Mouse (Mus musculus) spleen, embryonic (tissue): ENCODE results near the gene Fzd7.

Experiments used
- CTCF ChIA-PET: fragments of 350-600 bp; sonication (Branson Sonifier 250); formaldehyde crosslinking; loops from one replicate; lab custom pipeline; 2022; lab: Charles Lee

Fzd7 gene

GRCm38 (mm10) chr1:59470766-59471165, 11.5 kb upstream of the Fzd7 start:
- CTCF ChIA-PET, result no interaction called here

DNA sequence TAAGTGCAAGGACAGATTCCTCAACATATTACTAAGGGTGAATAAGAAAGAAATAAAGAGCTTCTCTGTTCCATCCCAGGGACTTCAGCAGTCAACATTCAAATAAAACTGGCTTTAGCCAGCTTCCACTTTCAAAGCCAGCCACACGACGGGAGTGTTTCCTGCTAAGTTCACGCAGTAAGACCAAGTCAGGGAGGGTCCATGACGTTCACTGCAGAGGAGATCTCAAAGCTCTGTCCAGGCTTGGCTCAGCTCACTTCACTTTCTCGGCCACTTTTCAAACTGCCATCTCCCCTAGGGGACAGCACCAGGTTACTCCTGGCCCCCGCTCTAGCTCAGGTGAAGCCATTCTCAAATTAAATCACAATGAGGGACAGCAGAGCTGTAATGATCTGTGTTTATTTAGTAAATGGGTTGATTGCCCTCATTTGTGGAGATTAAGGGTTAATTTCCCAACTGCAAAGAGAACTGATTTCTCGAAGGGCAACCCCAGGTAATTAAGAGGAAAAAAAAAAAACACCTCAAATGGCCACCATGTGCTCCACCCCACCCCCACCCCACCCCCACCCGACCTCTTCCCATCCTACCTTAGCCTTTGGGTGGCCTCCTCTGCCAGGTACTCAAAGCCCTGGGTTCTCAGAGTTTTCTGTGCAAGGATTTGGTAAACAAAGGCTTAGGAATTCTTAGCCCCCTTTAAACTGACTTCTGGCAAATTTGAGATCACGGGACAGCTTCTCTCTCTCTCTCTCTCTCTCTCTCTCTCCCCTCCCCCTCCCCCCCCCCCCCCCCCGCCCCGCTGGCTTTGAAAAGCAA, 9.7 kb upstream of the Fzd7 start:
- CTCF ChIA-PET, result no interaction called here

- CTCF ChIA-PET, result no interaction called here
Observed at GRCm38 (mm10) chr1:59473181-59473555, 9.1 kb upstream of the Fzd7 start.

DNA sequence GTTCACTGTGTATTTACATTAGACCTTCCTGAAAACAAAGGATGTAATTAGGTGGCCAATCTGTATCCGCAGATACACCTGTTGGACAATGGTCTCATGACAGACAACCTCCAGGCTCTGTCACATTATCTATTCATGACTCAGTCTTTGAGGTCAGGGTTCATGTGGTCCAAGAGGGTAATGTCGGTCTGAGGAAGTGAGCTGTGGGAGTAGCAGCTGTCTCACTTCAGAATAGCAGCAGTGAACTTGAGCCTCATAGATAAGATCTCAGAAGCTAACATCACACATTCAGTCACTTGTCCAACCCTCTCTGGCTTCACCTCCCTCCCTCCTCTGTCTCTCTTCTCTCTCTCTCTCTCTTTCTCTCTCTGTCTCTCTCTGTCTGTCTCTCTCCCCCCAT, 6.6 kb upstream of the Fzd7 start:
- CTCF ChIA-PET, result no interaction called here

- CTCF ChIA-PET, result no interaction called here
Observed at GRCm38 (mm10) chr1:59478911-59479310, 3.3 kb upstream of the Fzd7 start.

DNA sequence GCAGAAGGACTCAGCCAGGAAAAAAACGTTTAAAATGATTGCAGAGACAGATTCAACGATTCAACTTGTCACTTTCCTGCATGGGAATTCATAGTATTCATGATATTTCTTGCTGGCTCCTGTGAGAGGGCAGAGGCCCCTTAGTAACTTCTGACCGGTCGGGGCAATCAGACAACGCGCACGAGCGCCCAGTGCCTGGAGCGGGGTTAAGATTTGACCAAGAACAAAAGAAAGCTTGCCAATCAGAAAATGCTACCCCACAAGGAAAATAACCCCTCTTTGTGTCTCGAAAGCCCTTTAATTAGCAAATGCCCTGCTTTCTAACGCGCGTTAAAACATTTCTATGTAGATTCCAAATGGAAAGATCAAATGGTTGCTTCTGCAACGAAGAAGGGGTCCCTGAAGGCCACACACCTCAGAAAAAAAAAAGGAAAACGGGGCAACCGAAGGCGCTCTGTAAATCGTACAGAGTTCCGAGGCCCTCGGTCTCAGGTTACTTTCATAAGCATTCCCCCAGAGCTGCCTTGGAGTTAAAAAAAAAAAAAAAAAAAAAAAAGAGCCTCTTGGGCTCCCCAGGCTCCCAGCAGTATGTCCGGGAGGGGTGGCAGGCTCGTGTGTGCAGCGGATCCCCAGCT, 1.3 kb upstream of the Fzd7 start:
- CTCF ChIA-PET, result no interaction called here

GRCm38 (mm10) chr1:59481456-59482291, 550 bp upstream of the Fzd7 start:
- CTCF ChIA-PET, result no interaction called here

- CTCF ChIA-PET, result no interaction called here
Observed at GRCm38 (mm10) chr1:59482696-59483520, 684 bp downstream of the Fzd7 start.

DNA sequence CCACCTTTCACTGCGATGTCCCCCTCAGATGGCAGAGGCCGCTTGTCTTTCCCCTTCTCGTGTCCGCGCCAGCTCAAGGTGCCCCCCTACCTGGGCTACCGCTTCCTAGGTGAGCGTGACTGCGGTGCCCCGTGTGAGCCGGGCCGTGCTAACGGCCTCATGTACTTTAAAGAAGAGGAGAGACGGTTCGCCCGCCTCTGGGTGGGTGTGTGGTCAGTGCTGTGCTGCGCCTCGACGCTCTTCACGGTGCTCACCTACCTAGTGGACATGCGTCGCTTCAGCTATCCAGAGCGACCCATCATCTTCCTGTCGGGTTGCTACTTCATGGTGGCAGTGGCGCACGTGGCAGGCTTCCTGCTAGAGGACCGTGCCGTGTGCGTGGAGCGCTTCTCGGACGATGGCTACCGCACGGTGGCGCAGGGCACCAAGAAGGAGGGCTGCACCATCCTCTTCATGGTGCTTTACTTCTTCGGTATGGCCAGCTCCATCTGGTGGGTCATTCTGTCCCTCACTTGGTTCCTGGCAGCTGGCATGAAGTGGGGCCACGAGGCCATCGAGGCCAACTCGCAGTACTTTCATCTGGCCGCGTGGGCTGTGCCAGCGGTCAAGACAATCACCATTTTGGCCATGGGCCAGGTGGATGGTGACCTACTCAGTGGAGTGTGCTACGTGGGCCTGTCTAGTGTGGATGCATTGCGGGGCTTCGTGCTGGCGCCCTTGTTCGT, 1.5 kb downstream of the Fzd7 start:
- CTCF ChIA-PET, result no interaction called here

DNA sequence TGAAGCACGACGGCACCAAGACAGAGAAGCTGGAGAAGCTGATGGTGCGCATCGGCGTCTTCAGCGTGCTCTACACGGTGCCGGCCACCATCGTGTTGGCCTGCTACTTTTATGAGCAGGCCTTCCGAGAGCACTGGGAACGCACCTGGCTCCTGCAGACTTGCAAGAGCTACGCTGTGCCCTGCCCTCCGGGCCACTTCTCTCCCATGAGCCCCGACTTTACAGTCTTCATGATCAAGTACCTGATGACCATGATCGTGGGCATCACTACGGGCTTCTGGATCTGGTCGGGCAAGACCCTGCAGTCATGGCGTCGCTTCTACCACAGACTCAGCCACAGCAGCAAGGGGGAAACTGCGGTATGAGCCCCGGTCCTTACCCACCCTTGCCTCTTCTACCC, 2.1 kb downstream of the Fzd7 start:
- CTCF ChIA-PET, result no interaction called here

- CTCF ChIA-PET, result no interaction called here
Observed at GRCm38 (mm10) chr1:59484791-59485785, 2.9 kb downstream of the Fzd7 start.

- CTCF ChIA-PET, result no interaction called here
Observed at GRCm38 (mm10) chr1:59485803-59486202, 3.6 kb downstream of the Fzd7 start.

GRCm38 (mm10) chr1:59487651-59488051, 5.4 kb downstream of the Fzd7 start:
- CTCF ChIA-PET, result no interaction called here

- CTCF ChIA-PET, result no interaction called here
Observed at GRCm38 (mm10) chr1:59488481-59488880, 6.3 kb downstream of the Fzd7 start.

- CTCF ChIA-PET, result no interaction called here
Observed at GRCm38 (mm10) chr1:59488991-59489390, 6.8 kb downstream of the Fzd7 start.

DNA sequence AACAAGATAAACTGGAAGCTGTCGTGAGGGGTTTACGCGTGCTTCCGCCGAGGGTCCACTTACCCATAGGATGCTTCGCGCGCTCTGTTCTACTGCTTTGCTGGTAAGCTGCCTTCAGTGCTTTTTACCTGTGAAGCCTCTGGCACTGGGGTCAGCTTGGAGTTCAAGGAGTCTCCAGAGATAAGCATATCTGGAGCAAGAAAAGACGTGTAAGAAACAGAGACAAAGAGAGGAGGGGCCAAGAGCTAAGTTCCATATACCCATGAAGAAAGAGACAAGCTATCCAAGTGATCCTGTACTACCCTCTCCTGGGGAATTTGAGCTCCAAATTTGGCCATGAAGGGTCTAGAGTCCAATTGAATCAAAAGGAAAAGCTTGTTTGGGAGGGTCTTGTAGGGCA, 9.3 kb downstream of the Fzd7 start:
- CTCF ChIA-PET, result no interaction called here

- CTCF ChIA-PET, result no interaction called here
Observed at GRCm38 (mm10) chr1:59492432-59492831, 10.2 kb downstream of the Fzd7 start.

DNA sequence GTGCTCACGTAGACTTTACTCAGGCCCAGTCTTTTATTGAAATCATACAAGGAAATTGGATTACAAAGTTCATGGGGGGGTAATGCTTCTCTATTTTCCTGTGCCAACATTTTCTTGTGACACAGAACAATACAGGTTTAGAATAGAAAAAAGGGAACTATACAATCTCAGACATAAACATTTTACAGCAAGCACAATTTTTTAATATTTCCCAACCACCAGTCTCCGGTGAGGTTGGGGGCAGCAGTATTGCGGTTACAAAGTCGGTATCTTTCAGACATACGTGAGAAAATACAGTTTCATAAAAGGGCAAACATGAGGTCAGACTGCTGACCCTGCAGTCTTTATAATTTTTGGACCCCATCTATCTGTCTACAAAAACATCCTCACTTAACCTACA, 13.7 kb downstream of the Fzd7 start:
- CTCF ChIA-PET, result no interaction called here

DNA sequence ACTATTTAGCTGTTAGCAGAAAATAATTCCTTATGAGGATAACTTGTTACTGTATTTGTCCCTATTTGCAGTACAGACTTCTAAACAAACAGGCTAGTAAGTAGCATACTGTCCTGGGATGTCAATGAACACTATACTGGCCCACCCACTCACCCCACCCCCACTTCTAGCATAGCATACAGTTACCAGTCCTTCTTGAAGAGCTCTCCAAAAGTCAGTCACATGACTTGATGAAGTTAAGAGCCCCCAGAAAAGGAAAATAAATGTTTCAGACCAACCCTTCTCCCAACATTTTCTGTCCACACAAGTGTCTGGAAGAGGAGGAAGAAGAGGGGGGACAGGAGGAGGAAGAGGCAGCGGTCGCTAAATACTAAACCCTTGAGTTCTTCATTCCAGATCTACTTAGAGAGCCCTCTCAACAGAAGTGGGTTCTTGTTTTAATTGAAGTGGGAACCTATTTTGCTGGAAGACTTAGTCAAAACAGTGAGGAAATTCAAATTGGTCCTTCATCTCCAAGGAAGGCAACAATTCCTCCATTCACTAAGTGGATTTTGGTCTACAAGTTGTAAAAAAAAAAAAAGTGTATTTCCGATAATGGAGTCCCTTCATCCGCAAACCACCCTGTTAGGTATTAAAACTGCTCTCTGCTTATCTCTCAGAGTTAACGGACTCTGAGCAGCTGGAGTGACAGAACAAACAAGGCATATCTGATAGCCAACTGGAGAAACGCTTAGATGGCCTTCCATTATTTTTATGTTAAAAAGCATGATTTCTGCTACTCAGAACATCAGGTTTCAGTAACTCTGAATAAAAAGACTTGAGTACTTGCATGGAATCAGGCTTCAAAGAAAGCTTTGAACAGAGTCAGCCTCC, 15.8 kb downstream of the Fzd7 start:
- CTCF ChIA-PET, result no interaction called here
